Mouse (Mus musculus) C2C12 (cell line): ENCODE data around the gene Atxn7l3. TPM values are rescaled to one million over a fixed set of nuclear protein-coding genes. Genes with fewer than 3 reads are reported as not detected.

Experiments used
- H3K27me3 ChIP-seq: one replicate; pipeline ENCODE4 v1.6.1; 2011; ENCODE audit not compliant: control insufficient read depth, insufficient read depth, insufficient read length
- H3K36me3 ChIP-seq: one replicate; pipeline ENCODE4 v1.6.1; 2011; ENCODE audit not compliant: control insufficient read depth, insufficient read depth
- H3K4me3 ChIP-seq: one replicate; pipeline ENCODE4 v1.5.1; 2011; ENCODE audit warnings: mild to moderate bottlenecking, control low read depth; ENCODE audit not compliant: poor library complexity, insufficient read depth, severe bottlenecking
- H3K79me2 ChIP-seq: one replicate; pipeline ENCODE4 v1.6.1; 2011; ENCODE audit not compliant: control insufficient read depth, insufficient read depth
- H3K79me3 ChIP-seq: one replicate; pipeline ENCODE4 v1.6.1; 2011; ENCODE audit warnings: low read depth, control low read depth
- H3ac ChIP-seq: one replicate; pipeline ENCODE3; 2011; ENCODE audit warnings: low read depth; ENCODE audit not compliant: control insufficient read depth, insufficient read length
- CEBPB ChIP-seq: IDR thresholded peaks from one replicate; pipeline ENCODE4 v1.6.1; 2011; ENCODE audit warnings: low read depth, mild to moderate bottlenecking, control low read depth, moderate library complexity
- CTCF ChIP-seq: IDR thresholded peaks from one replicate; pipeline ENCODE4 v1.5.1; 2011; ENCODE audit not compliant: control insufficient read depth, insufficient read depth, insufficient read length
- FOSL1 ChIP-seq: IDR thresholded peaks from one replicate; pipeline ENCODE4 v1.8.0; 2011; ENCODE audit warnings: mild to moderate bottlenecking, low read length; ENCODE audit not compliant: poor library complexity, insufficient read depth, severe bottlenecking
- MAX ChIP-seq: IDR thresholded peaks from one replicate; pipeline ENCODE4 v1.6.1; 2011; ENCODE audit warnings: mild to moderate bottlenecking, control low read depth
- MYOD1 ChIP-seq: IDR thresholded peaks from one replicate; pipeline ENCODE4 v1.6.1; 2011; ENCODE audit warnings: low read depth; ENCODE audit not compliant: control insufficient read depth, insufficient read length
- MYOG ChIP-seq: IDR thresholded peaks from one replicate; pipeline ENCODE4 v1.6.1; 2011; ENCODE audit not compliant: control insufficient read depth, insufficient read length; ENCODE audit errors: extremely low read depth
- USF1 ChIP-seq: IDR thresholded peaks from one replicate; pipeline ENCODE4 v1.6.1; 2011; ENCODE audit warnings: low read depth, mild to moderate bottlenecking, control low read depth, moderate library complexity
- polyA plus RNA-seq: library from polyadenylated mRNA; unstranded; fragments of >200 nt; fragmentation: generic; extraction: Trizol; gene quantifications from one replicate; pipeline ENCODE4 v1.2.1, GENCODE M21; 2012; ENCODE audit warnings: missing spikeins

The Atxn7l3 gene
- polyA plus RNA-seq, 1 experiment, result 33.9 TPM

DNA sequence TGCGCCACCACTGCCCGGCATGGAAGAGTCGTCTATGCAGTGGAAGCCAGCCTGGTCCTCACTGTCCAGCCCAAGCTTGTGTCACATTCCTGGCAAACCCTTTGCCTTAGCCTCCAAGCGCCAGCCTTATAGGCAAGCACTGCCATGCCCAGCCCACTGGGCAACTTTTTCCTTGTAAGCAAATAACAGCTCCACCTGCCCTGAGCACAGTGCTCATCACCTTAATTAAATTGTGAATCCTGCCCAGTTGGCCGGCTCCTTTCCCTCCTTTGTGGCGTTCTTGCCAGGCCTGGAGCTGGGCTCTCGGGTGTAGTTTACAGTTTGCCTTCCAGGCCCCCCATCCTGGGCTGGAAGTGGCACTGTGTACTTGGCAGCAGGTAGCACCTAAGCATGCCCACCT lies 33.2 kb downstream of the Atxn7l3 start:
- Histone ChIP-seq H3K27me3 (no peaks in the 10 kb centered on the region), H3K79me2 (no peaks in the 10 kb centered on the region), H3K79me3 (no peaks in the 10 kb centered on the region), H3K36me3 (peaks cover 30% of the 10 kb centered on the region), H3ac (no peak overlapping the region), H3K4me3 (no peak overlapping the region)
- TF ChIP-seq CTCF (no peak), MAX (no peak), MYOD1 (no peak), USF1 (no peak)

DNA sequence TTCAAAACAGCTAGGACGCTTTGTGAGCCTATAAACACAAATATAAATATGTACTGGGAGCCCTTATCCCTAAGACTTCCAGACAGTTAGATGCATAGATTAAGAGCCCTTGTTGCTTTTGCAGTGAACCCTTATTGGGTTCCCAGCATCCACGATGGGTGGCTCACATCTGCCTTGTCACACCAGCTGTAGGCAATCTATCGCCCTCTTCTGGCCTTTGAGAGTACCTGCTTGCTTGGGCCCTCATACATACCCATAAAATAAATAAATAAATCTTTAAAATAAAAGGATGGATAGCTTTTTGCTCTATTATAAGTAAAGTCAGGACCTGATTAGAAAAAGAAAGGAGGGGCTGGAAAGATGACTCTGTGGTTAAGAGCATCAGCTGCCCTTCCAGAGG lies 37.9 kb downstream of the Atxn7l3 start:
- Histone ChIP-seq H3K4me3 (no peak overlapping the region), H3K79me2 (no peaks in the 10 kb centered on the region), H3K27me3 (no peaks in the 10 kb centered on the region), H3K36me3 (peaks cover 61% of the 10 kb centered on the region), H3K79me3 (no peaks in the 10 kb centered on the region), H3ac (no peak overlapping the region)
- TF ChIP-seq FOSL1, result no peak

DNA sequence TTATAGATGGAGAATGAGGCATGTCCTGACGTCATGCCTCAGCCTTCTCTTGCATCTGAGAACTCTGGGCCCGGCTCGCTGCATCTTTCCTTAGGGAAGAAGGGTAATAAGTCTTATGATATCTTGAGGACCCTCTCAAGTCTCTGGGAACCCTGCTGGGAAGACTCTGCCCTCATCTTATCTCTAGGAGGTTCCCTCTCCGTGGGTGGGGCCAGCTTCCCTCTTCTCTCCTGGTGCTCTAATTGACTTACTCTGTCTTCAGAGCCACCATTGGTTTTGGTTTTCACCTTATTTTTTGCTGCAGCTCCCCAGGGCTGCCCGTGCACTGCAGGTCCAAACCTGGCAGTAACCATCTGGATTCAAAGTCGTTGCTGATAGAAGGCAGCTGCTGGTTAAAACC lies 38.3 kb downstream of the Atxn7l3 start:
- H3K36me3 ChIP-seq, result peaks cover 65% of the 10 kb centered on the region

DNA sequence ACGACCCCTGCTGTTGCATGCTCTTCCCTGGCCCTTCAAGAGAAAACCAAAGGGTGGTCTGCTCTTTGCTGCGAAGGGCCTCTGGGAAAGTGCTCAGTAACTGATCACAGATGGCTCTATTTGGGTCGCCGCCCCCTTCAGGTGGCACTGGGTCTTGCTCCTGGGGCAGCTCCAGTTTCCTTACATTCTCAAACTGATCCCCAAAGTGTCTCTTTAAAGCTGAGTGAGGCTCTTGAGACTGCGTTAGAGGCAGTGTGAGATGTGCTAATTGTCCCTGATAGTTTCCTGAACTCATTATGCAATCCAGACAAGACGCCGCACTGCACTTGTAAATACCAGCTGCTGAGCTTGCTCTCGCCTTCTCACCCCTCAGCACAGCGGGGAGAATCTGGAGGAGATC lies 38.9 kb downstream of the Atxn7l3 start:
- no peaks in the 10 kb centered on the region for H3K27me3 ChIP-seq
- TF ChIP-seq USF1 (no peak), MYOD1 (no peak), MYOG (no peak), MAX (no peak), CEBPB (no peak), CTCF (no peak), FOSL1 (no peak)
- H3K4me3 ChIP-seq, result no peak overlapping the region
- no peaks in the 10 kb centered on the region for H3K79me3 ChIP-seq
- H3K36me3 ChIP-seq, result peaks cover 67% of the 10 kb centered on the region
- no peak overlapping the region for H3ac ChIP-seq
- H3K79me2 ChIP-seq, result no peaks in the 10 kb centered on the region

More for the DNA sequence above, 38.3 kb downstream of the Atxn7l3 start:
- Histone ChIP-seq H3ac (no peak overlapping the region), H3K27me3 (no peaks in the 10 kb centered on the region), H3K79me3 (no peaks in the 10 kb centered on the region), H3K79me2 (no peaks in the 10 kb centered on the region), H3K4me3 (no peak overlapping the region)
- TF ChIP-seq FOSL1 (no peak), MYOD1 (no peak), MAX (no peak), MYOG (no peak), USF1 (no peak), CEBPB (no peak), CTCF (no peak)

DNA sequence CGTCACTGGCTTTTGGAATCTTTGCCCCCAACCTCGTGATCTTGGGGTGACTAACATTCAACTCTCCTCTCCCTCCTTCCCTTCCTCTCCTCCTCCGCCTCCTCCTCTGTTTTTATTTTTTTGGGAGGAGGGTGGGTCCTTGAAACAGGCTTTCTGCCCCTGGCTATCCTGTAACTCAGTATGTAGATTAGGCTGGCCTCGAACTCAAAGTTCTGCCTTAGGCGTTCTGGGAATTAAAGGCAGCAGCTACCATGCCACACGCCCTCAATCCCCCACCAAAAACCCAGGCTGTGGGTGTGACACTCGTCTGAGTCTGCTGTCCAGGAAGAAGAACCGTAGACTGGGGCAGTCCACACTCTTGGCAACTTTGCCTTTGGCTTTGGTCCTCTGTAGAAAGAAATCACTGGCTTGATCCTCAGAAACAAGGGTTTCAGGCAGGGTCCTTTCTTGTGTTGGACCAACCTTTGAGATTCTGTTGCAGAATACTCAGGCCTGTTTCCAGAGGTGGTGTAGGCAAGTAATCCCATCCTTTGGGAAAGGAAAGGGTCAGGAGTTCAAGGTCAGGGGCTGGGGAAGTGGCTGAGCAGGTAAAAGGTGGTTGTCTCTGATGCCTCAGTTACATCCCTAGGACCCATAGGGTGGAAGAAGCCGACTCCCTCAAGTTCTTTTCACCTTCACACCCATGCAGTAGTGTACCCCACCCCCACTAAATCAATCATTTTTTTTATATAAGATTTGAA lies 46.9 kb downstream of the Atxn7l3 start:
- peaks cover 37% of the 10 kb centered on the region for H3K36me3 ChIP-seq
- peak overlapping the region; percentile 98 for H3ac ChIP-seq
- H3K4me3 ChIP-seq, result peak overlapping the region; percentile 90
- peaks cover 23% of the 10 kb centered on the region for H3K79me2 ChIP-seq
- peaks cover 5% of the 10 kb centered on the region for H3K79me3 ChIP-seq
- TF ChIP-seq MYOD1, result no peak
- TF ChIP-seq CTCF, result no peak
- no peak for TF ChIP-seq FOSL1
- TF ChIP-seq MYOG, result no peak
- TF ChIP-seq CEBPB, result no peak
- TF ChIP-seq MAX, result no peak
- no peak for TF ChIP-seq USF1
- H3K27me3 ChIP-seq, result no peaks in the 10 kb centered on the region

DNA sequence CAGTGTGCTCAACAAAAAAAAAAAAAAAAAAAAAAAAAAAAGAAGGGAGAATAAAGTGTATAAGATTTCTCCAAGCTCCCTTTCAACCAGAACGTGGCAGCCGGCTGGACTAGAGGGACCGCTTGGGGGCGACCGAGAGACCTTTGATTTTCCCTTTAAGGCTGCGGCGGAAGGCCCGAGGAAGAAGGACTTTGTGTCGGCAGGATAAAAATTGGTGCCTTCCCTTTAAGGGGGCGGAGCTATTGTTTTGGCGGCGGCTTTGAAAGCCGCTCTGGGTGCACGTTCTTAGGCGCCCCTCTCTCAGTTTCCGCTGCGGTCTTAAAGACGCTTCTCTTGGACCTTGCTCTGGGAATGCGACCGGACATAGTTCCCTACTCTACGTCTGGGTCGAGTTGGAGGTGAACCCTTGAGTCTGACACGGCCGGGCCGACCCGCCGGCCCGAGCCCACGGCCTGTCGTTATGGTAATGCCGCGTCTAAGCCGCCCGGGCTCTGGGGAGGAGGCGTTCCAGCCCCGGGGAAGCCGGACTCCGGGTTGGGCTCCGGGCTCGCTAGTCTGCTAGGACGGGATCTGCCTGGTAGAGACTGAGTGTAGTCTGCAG lies 47.7 kb downstream of the Atxn7l3 start, which contains the start of gene BC030867:
Gene BC030867, plus strand, starts transcription at position 253 of the 601 bp plus-strand sequence.
- peaks cover 31% of the 10 kb centered on the region for H3K36me3 ChIP-seq
- H3K79me3 ChIP-seq, result peaks cover 5% of the 10 kb centered on the region
- peak within 1 kb of the TSS; percentile 90 for H3K4me3 ChIP-seq
- TF ChIP-seq USF1 (no peak), MAX (peak; percentile 45), CTCF (peak; percentile 27), CEBPB (no peak)
- peaks cover 23% of the 10 kb centered on the region for H3K79me2 ChIP-seq
- H3K27me3 ChIP-seq, result no peaks in the 10 kb centered on the region
- H3ac ChIP-seq, result peak within 1 kb of the TSS; percentile 98
